Mouse (Mus musculus): ENCODE data around the gene Trmo. TPM values are rescaled to one million over a fixed set of nuclear protein-coding genes. Genes with fewer than 3 reads are reported as not detected.

Trmo gene
- polyA plus RNA-seq, 1 experiment = 7.7 TPM

- TF ChIP-seq CTCF (IDR thresholded peaks at IDR 0.05; ENCODE audit: borderline replicate concordance, insufficient read depth, low read depth, low read length) (no peak), POLR2A (IDR thresholded peaks at IDR 0.05; ENCODE audit: borderline replicate concordance, insufficient read depth, low read length) (no peak)
- H3K27ac ChIP-seq (ENCODE audit: insufficient read depth, low read length) = no peak overlapping the region
- 65% methylated on average over 5 of the region's 5 CpGs for WGBS
- peaks cover 13% of the 10 kb centered on the region for H3K27me3 ChIP-seq (ENCODE audit: control insufficient read depth, insufficient read depth, low read length)
- no peaks in the 10 kb centered on the region for H3K4me1 ChIP-seq (ENCODE audit: control insufficient read depth, insufficient read depth, low read length)
- no peak for DNase-seq
- H3K4me3 ChIP-seq (replicated peaks; ENCODE audit: insufficient read depth, low read depth, low read length) = no peak overlapping the region
Measured at GRCm38 (mm10) chr4:46349530-46349929, 39.7 kb downstream of the Trmo start.

GRCm38 (mm10) chr4:46348897-46349296 is 40.3 kb downstream of the Trmo start:
- TF ChIP-seq POLR2A (IDR thresholded peaks at IDR 0.05; ENCODE audit: borderline replicate concordance, insufficient read depth, low read length) (no peak), CTCF (IDR thresholded peaks at IDR 0.05; ENCODE audit: borderline replicate concordance, insufficient read depth, low read depth, low read length) (no peak)
- H3K4me3 ChIP-seq (replicated peaks; ENCODE audit: insufficient read depth, low read depth, low read length) = no peak overlapping the region
- H3K27ac ChIP-seq (ENCODE audit: insufficient read depth, low read length) = no peak overlapping the region
- peaks cover 17% of the 10 kb centered on the region for H3K27me3 ChIP-seq (ENCODE audit: control insufficient read depth, insufficient read depth, low read length)
- no peaks in the 10 kb centered on the region for H3K4me1 ChIP-seq (ENCODE audit: control insufficient read depth, insufficient read depth, low read length)
- 36% methylated on average over 9 of the region's 9 CpGs for WGBS
- no peak for DNase-seq

- WGBS = 7% methylated on average over 41 of the region's 41 CpGs
- H3K27ac ChIP-seq (ENCODE audit: insufficient read depth, low read length) = no peak overlapping the region
- no peak overlapping the region for H3K4me3 ChIP-seq (replicated peaks; ENCODE audit: insufficient read depth, low read depth, low read length)
- H3K4me1 ChIP-seq (ENCODE audit: control insufficient read depth, insufficient read depth, low read length) = no peaks in the 10 kb centered on the region
- TF ChIP-seq POLR2A (IDR thresholded peaks at IDR 0.05; ENCODE audit: borderline replicate concordance, insufficient read depth, low read length) = no peak
- TF ChIP-seq CTCF (IDR thresholded peaks at IDR 0.05; ENCODE audit: borderline replicate concordance, insufficient read depth, low read depth, low read length) = no peak
- DNase-seq = no peak
- H3K27me3 ChIP-seq (ENCODE audit: control insufficient read depth, insufficient read depth, low read length) = peaks cover 19% of the 10 kb centered on the region
Measured at GRCm38 (mm10) chr4:46347580-46348515, 41.4 kb downstream of the Trmo start.

GRCm38 (mm10) chr4:46347141-46347540 is 42.1 kb downstream of the Trmo start:
- TF ChIP-seq POLR2A (IDR thresholded peaks at IDR 0.05; ENCODE audit: borderline replicate concordance, insufficient read depth, low read length) (no peak), CTCF (IDR thresholded peaks at IDR 0.05; ENCODE audit: borderline replicate concordance, insufficient read depth, low read depth, low read length) (no peak)
- WGBS = 20% methylated on average over 4 of the region's 4 CpGs
- DNase-seq = no peak
- Histone ChIP-seq H3K4me1 (ENCODE audit: control insufficient read depth, insufficient read depth, low read length) (no peaks in the 10 kb centered on the region), H3K4me3 (replicated peaks; ENCODE audit: insufficient read depth, low read depth, low read length) (no peak overlapping the region), H3K27ac (ENCODE audit: insufficient read depth, low read length) (no peak overlapping the region), H3K27me3 (ENCODE audit: control insufficient read depth, insufficient read depth, low read length) (peaks cover 16% of the 10 kb centered on the region; the same call in 1 of the 2 replicates)

- Histone ChIP-seq H3K27me3 (ENCODE audit: control insufficient read depth, insufficient read depth, low read length) (peaks cover 16% of the 10 kb centered on the region; the same call in 1 of the 2 replicates), H3K27ac (ENCODE audit: insufficient read depth, low read length) (no peak overlapping the region), H3K4me3 (replicated peaks; ENCODE audit: insufficient read depth, low read depth, low read length) (no peak overlapping the region), H3K4me1 (ENCODE audit: control insufficient read depth, insufficient read depth, low read length) (no peaks in the 10 kb centered on the region)
- DNase-seq = no peak
- WGBS = 32% methylated on average over 6 of the region's 6 CpGs
- TF ChIP-seq POLR2A (IDR thresholded peaks at IDR 0.05; ENCODE audit: borderline replicate concordance, insufficient read depth, low read length) (no peak), CTCF (IDR thresholded peaks at IDR 0.05; ENCODE audit: borderline replicate concordance, insufficient read depth, low read depth, low read length) (no peak)
Measured at GRCm38 (mm10) chr4:46346221-46346620, 43.0 kb downstream of the Trmo start.

GRCm38 (mm10) chr4:46345773-46346100 is 43.5 kb downstream of the Trmo start:
- TF ChIP-seq POLR2A (IDR thresholded peaks at IDR 0.05; ENCODE audit: borderline replicate concordance, insufficient read depth, low read length) (no peak), CTCF (IDR thresholded peaks at IDR 0.05; ENCODE audit: borderline replicate concordance, insufficient read depth, low read depth, low read length) (no peak)
- DNase-seq = no peak
- Histone ChIP-seq H3K4me3 (replicated peaks; ENCODE audit: insufficient read depth, low read depth, low read length) (no peak overlapping the region), H3K27ac (ENCODE audit: insufficient read depth, low read length) (no peak overlapping the region), H3K4me1 (ENCODE audit: control insufficient read depth, insufficient read depth, low read length) (no peaks in the 10 kb centered on the region), H3K27me3 (ENCODE audit: control insufficient read depth, insufficient read depth, low read length) (peaks cover 16% of the 10 kb centered on the region; the same call in 1 of the 2 replicates)
- 15% methylated on average over 3 of the region's 3 CpGs for WGBS

GRCm38 (mm10) chr4:46345056-46345772 is 44.0 kb downstream of the Trmo start:
- TF ChIP-seq CTCF (IDR thresholded peaks at IDR 0.05; ENCODE audit: borderline replicate concordance, insufficient read depth, low read depth, low read length) (no peak), POLR2A (IDR thresholded peaks at IDR 0.05; ENCODE audit: borderline replicate concordance, insufficient read depth, low read length) (no peak)
- WGBS = 3% methylated on average over 67 of the region's 67 CpGs
- no peak for DNase-seq
- Histone ChIP-seq H3K27ac (ENCODE audit: insufficient read depth, low read length) (no peak overlapping the region), H3K27me3 (ENCODE audit: control insufficient read depth, insufficient read depth, low read length) (peaks cover 20% of the 10 kb centered on the region; the same call in 1 of the 2 replicates), H3K4me3 (replicated peaks; ENCODE audit: insufficient read depth, low read depth, low read length) (no peak overlapping the region), H3K4me1 (ENCODE audit: control insufficient read depth, insufficient read depth, low read length) (no peaks in the 10 kb centered on the region)
